Mouse (Mus musculus) heart, postnatal 0 days (tissue): Measurements from ENCODE around the gene Slc48a1. TPM values are rescaled to one million over a fixed set of nuclear protein-coding genes. Genes with fewer than 3 reads are reported as not detected.

Experiments
- ATAC-seq: fragments of 200-750 bp; cut with Nextera tagmentation; 2 replicates; pipeline ENCODE4 v1.8.0; 2017; ENCODE audit warnings: low read depth, moderate number of reproducible peaks, moderate library complexity; ENCODE audit not compliant: insufficient read depth
- DNase-seq: peaks from one replicate; pipeline ENCODE4 v3.0.0-alpha.2; 2016; ENCODE audit warnings: low spot score
- H3K27ac ChIP-seq: fragments of 300-500 bp; sonication (generic); 2 replicates; pipeline ENCODE4 v1.5.1; 2014; ENCODE audit warnings: low read depth, mild to moderate bottlenecking
- H3K27me3 ChIP-seq: fragments of 300-500 bp; sonication (generic); 2 replicates; pipeline ENCODE4 v1.6.1; 2014; ENCODE audit warnings: low read length, mixed read lengths; ENCODE audit not compliant: control insufficient read depth, insufficient read depth
- H3K36me3 ChIP-seq: fragments of 300-500 bp; sonication (generic); replicated peaks from 2 replicates; pipeline ENCODE4 v1.6.1; 2014; ENCODE audit warnings: low read length, mixed read lengths; ENCODE audit not compliant: control insufficient read depth, insufficient read depth
- H3K4me1 ChIP-seq: fragments of 300-500 bp; sonication (generic); 2 replicates; pipeline ENCODE4 v1.6.1; 2014; ENCODE audit warnings: antibody characterized with exemption; ENCODE audit not compliant: control insufficient read depth, insufficient read depth
- H3K4me2 ChIP-seq: fragments of 300-500 bp; sonication (generic); 2 replicates; pipeline ENCODE4 v1.6.1; 2014; ENCODE audit warnings: low read depth, mild to moderate bottlenecking, low read length, moderate library complexity
- H3K4me3 ChIP-seq: fragments of 300-500 bp; sonication (generic); 2 replicates; pipeline ENCODE4 v1.5.1; 2014; ENCODE audit warnings: low read depth, low read length
- H3K9ac ChIP-seq: fragments of 300-500 bp; sonication (generic); replicated peaks from 2 replicates; pipeline ENCODE4 v1.6.1; 2014; ENCODE audit warnings: low read depth, low read length, mixed read lengths
- H3K9me3 ChIP-seq: fragments of 300-500 bp; sonication (generic); replicated peaks from 2 replicates; pipeline ENCODE4 v1.6.1; 2016; ENCODE audit warnings: low read length; ENCODE audit not compliant: control insufficient read depth
- CTCF ChIP-seq: IDR thresholded peaks from 2 replicates; pipeline ENCODE4 v1.5.1; 2016; ENCODE audit warnings: antibody characterized with exemption, control low read depth, low read depth
- EP300 ChIP-seq: IDR thresholded peaks from 2 replicates; pipeline ENCODE4 v1.6.1; 2016; ENCODE audit warnings: antibody characterized with exemption, low read depth
- WGBS: fragments of 180-500 bp; shearing (Covaris S2); extraction: QIAGEN DNeasy Blood & Tissue Kit; methylation state at CpG from one replicate; pipeline ENCODE4 v1.1.7; 2014; 5-methylcytosine and 5-hydroxymethylcytosine counted together
- polyA plus RNA-seq: library from polyadenylated mRNA; unstranded; fragments of >200 nt; fragmentation: Nextera tagmentation; extraction: Ambion mirVana; gene quantifications from 2 replicates; pipeline ENCODE4 v1.2.1, GENCODE M21; 2015
- total RNA-seq: library from RNA; depleted of rRNA; stranded (reverse); fragments of >200 nt; gene quantifications from 2 replicates; pipeline ENCODE4 v1.2.3, GENCODE M21; 2014; ENCODE audit warnings: low replicate concordance

The Slc48a1 gene
- total and polyA plus RNA-seq, 2 experiments from 2014 or later = 76.1 to 92.1 TPM

DNA sequence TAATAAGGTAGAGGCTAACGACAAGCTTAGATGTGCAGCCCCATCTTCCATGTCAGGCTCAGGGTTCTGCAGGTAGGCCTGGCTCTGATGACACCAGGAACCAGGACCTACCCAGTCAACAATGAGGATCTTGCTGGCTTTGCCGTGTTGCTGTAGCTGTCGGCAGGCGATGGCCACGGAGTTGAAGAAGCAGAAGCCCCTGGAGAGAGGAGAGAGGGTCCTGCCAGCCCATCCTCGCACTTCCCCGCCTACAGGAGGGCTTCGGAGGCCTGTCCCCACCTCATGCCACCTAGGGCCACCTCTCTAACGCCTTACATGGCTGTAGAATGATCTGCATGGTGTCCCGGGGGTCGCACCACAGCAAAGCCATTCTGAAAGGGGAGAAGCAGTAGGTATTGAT is 21.1 kb downstream of the Slc48a1 start:
- H3K4me3 ChIP-seq = no peak overlapping the region
- H3K36me3 ChIP-seq = peaks cover 90% of the 10 kb centered on the region
- 81% methylated on average over 11 of the region's 11 CpGs for WGBS
- TF ChIP-seq CTCF (no peak), EP300 (no peak)
- no peaks in the 10 kb centered on the region for H3K9me3 ChIP-seq
- H3K4me2 ChIP-seq = no peak overlapping the region
- H3K9ac ChIP-seq = no peak overlapping the region
- no peaks in the 10 kb centered on the region for H3K27me3 ChIP-seq
- no peak overlapping the region for H3K27ac ChIP-seq
- no peaks in the 10 kb centered on the region for H3K4me1 ChIP-seq
- no peak for ATAC-seq
- no peak for DNase-seq

DNA sequence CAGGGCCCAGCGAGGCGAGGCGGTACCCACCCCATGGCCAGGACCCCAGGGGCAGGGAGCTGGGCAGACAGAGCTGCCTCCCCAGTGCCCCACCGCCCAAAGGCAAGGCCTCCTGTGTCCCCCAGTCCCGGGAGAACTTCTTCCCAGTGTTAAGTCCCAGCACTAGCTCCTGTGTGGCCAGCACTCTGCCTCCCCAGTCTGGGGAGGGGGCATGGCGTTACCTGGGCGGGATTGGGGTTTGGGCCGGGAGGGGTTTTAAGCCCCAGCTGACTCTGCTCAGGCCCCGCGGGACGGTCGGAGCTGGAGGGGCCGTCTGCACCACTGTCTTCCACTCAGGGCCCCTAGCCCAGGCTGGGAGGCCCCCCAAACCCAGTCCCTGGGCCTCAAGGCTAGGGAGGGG is 22.5 kb downstream of the Slc48a1 start:
- no peak overlapping the region for H3K27ac ChIP-seq
- H3K27me3 ChIP-seq = no peaks in the 10 kb centered on the region
- H3K4me2 ChIP-seq = no peak overlapping the region
- no peak overlapping the region for H3K9ac ChIP-seq
- peaks cover 85% of the 10 kb centered on the region for H3K36me3 ChIP-seq
- TF ChIP-seq CTCF = no peak
- no peak for TF ChIP-seq EP300
- ATAC-seq (no peak), DNase-seq (no peak)
- H3K9me3 ChIP-seq = no peaks in the 10 kb centered on the region
- H3K4me1 ChIP-seq = no peaks in the 10 kb centered on the region
- 90% methylated on average over 12 of the region's 13 CpGs for WGBS
- no peak overlapping the region for H3K4me3 ChIP-seq

DNA sequence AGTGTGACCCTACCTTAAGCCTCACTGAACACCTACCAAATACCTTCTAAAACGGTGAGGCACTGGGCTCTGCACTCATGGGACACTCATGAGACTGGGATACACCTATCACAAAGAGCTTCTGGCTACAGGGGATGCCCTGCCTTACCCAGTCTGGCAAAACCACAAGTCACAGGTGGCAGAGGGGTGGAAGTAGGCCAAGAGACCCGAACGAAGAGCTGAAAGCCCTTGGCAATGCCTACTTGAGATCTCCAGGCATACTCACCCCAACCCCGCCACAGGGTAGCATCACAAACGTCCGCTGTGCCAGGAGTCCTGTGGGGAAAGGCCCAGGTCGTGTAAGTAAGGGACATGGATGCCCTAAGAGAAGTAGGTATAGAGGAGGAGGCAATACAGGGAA is 23.5 kb downstream of the Slc48a1 start:
- H3K36me3 ChIP-seq = peaks cover 84% of the 10 kb centered on the region
- no peak overlapping the region for H3K27ac ChIP-seq
- no peaks in the 10 kb centered on the region for H3K9me3 ChIP-seq
- TF ChIP-seq EP300 (no peak), CTCF (no peak)
- no peak overlapping the region for H3K4me2 ChIP-seq
- WGBS = 83% methylated on average over 7 of the region's 7 CpGs
- H3K4me1 ChIP-seq = no peaks in the 10 kb centered on the region
- no peaks in the 10 kb centered on the region for H3K27me3 ChIP-seq
- ATAC-seq (no peak), DNase-seq (no peak)
- no peak overlapping the region for H3K4me3 ChIP-seq
- no peak overlapping the region for H3K9ac ChIP-seq

DNA sequence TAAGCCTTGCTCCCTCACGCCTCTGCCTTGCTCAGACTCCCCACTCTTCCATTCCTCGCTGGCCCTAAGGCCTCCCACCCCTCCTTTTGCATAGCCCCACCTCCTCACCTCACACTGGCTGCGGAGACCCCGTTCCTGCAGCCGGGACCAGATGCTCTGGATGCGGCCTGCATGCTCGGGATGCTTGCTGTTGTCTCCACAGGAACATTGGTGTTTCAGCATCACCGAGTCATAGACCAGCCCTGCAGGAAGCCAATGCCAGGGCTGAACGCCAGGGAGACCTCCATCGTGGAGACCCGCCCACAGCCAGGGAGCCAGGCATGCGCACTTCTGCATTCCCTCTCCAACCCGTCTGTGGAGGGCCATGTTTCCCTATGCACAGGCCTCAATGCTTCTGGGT is 24.3 kb downstream of the Slc48a1 start:
- Histone ChIP-seq H3K4me1 (no peaks in the 10 kb centered on the region), H3K9me3 (no peaks in the 10 kb centered on the region), H3K27ac (no peak overlapping the region), H3K36me3 (peaks cover 84% of the 10 kb centered on the region), H3K4me2 (no peak overlapping the region), H3K27me3 (no peaks in the 10 kb centered on the region), H3K4me3 (no peak overlapping the region), H3K9ac (no peak overlapping the region)
- TF ChIP-seq EP300 (no peak), CTCF (no peak)
- 49% methylated on average over 12 of the region's 13 CpGs for WGBS
- DNase-seq (no peak), ATAC-seq (no peak)

DNA sequence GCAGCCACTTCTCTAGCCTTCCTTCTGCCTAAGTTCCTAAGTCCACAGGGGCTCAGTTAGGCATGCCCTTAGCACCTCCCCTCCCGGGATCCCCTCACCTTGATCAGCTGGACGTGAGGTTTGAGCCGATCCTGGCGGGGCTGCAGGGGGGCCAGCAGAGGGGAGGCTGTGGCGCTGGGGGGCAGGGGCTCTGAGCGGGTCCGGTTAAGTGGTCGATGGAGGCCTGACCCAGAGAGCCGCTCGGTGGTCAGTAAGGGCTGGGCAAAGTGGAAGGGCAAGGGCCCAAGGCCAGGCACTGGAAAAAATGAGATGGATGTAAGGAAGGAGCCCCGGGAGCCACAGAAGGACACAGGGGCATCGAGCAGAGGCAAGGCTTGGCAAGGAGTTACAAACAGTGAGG is 29.5 kb downstream of the Slc48a1 start:
- no peak overlapping the region for H3K9ac ChIP-seq

DNA sequence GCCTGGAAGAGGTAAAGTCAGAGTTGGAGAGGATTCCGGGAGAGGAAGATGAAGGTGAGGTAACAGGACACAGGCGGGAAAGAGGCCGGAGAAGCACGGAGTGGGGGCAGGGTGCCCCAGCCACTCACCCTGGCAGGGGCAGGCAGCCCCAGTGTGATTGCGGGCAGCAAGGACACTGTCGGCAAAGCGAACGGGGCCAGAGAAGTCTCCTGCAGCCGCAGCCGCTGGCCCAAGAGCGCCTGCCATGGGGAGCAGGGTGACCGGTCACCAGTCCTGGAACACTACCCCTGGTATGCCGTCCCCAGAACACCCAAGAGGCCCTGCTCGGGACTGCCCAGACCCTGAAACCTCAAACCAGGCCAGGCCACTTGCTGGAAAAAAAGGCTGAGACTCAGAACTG is 30.2 kb downstream of the Slc48a1 start:
- 92% methylated on average over 14 of the region's 14 CpGs for WGBS
- ATAC-seq (no peak), DNase-seq (no peak)
- TF ChIP-seq CTCF = no peak
- no peak for TF ChIP-seq EP300
- Histone ChIP-seq H3K36me3 (peaks cover 66% of the 10 kb centered on the region), H3K27me3 (no peaks in the 10 kb centered on the region), H3K9me3 (no peaks in the 10 kb centered on the region), H3K4me3 (no peak overlapping the region), H3K9ac (no peak overlapping the region), H3K4me2 (no peak overlapping the region), H3K4me1 (peaks cover 23% of the 10 kb centered on the region), H3K27ac (no peak overlapping the region)

More for the DNA sequence above, 29.5 kb downstream of the Slc48a1 start:
- H3K4me1 ChIP-seq = peaks cover 17% of the 10 kb centered on the region
- H3K27ac ChIP-seq = no peak overlapping the region
- WGBS = 70% methylated on average over 12 of the region's 12 CpGs
- H3K27me3 ChIP-seq = no peaks in the 10 kb centered on the region
- TF ChIP-seq CTCF (no peak), EP300 (no peak)
- no peak for ATAC-seq
- no peak overlapping the region for H3K4me3 ChIP-seq
- no peak overlapping the region for H3K4me2 ChIP-seq
- no peak for DNase-seq
- H3K9me3 ChIP-seq = no peaks in the 10 kb centered on the region
- H3K36me3 ChIP-seq = peaks cover 70% of the 10 kb centered on the region
